Mouse (Mus musculus): ENCODE measurements at regions not wholly inside any gene's neighbourhood (a gene's known extent, or its start where the extent isn't known, plus 50 kb on each side); places are given as distances from the start of the nearest gene placed in this dataset.
"Not testable (repeated sequence)": the region's sequence is repeated elsewhere in the genome, so short reads cannot be mapped to it uniquely, and the experiment has no call there.

- in situ Hi-C loops (cut with MboI, MseI), result no loop called here
These were observed 667.4 kb upstream of the Igfbp7 start for GRCm38 (mm10) chr5:78075203-78075602.

GRCm38 (mm10) chr5:78032554-78033250 lies 624.9 kb upstream of the Igfbp7 start:
- in situ Hi-C loops (cut with MboI, MseI), result no loop called here

- in situ Hi-C loops (cut with MboI, MseI), result no loop called here
These were observed 609.7 kb upstream of the Igfbp7 start for GRCm38 (mm10) chr5:78017523-78017922.

GRCm38 (mm10) chr5:77986449-77987047 lies 578.7 kb upstream of the Igfbp7 start:
- in situ Hi-C loops (cut with MboI, MseI), result no loop called here

- in situ Hi-C loops (cut with MboI, MseI), result no loop called here
These were observed 577.4 kb upstream of the Igfbp7 start for GRCm38 (mm10) chr5:77985269-77985668.

- in situ Hi-C loops (cut with MboI, MseI), result not testable (repeated sequence)
These were observed 532.2 kb upstream of the Igfbp7 start for GRCm38 (mm10) chr5:77940021-77940420.

GRCm38 (mm10) chr5:77931874-77932273 lies 524.0 kb upstream of the Igfbp7 start:
- in situ Hi-C loops (cut with MboI, MseI), result no loop called here

GRCm38 (mm10) chr5:77921186-77921585 lies 513.3 kb upstream of the Igfbp7 start:
- in situ Hi-C loops (cut with MboI, MseI), result no loop called here

GRCm38 (mm10) chr5:77917086-77917676 lies 509.3 kb upstream of the Igfbp7 start:
- in situ Hi-C loops (cut with MboI, MseI), result no loop called here

- in situ Hi-C loops (cut with MboI, MseI), result no loop called here
These were observed 508.5 kb upstream of the Igfbp7 start for GRCm38 (mm10) chr5:77916375-77916774.

- in situ Hi-C loops (cut with MboI, MseI), result no loop called here
These were observed 501.4 kb upstream of the Igfbp7 start for GRCm38 (mm10) chr5:77909218-77909617.

GRCm38 (mm10) chr5:77892024-77892423 lies 484.2 kb upstream of the Igfbp7 start:
- in situ Hi-C loops (cut with MboI, MseI), result not testable (repeated sequence)

GRCm38 (mm10) chr5:77888534-77888933 lies 480.7 kb upstream of the Igfbp7 start:
- in situ Hi-C loops (cut with MboI, MseI), result no loop called here

- in situ Hi-C loops (cut with MboI, MseI), result no loop called here
These were observed 463.6 kb upstream of the Igfbp7 start for GRCm38 (mm10) chr5:77871403-77871802.

GRCm38 (mm10) chr5:77865342-77865741 lies 457.5 kb upstream of the Igfbp7 start:
- in situ Hi-C loops (cut with MboI, MseI), result no loop called here

- in situ Hi-C loops (cut with MboI, MseI), result no loop called here
These were observed 447.4 kb upstream of the Igfbp7 start for GRCm38 (mm10) chr5:77855191-77855590.

- in situ Hi-C loops (cut with MboI, MseI), result no loop called here
These were observed 446.4 kb upstream of the Igfbp7 start for GRCm38 (mm10) chr5:77853999-77854784.

GRCm38 (mm10) chr5:77851645-77852044 lies 443.8 kb upstream of the Igfbp7 start:
- in situ Hi-C loops (cut with MboI, MseI), result no loop called here

- in situ Hi-C loops (cut with MboI, MseI), result no loop called here
These were observed 430.6 kb upstream of the Igfbp7 start for GRCm38 (mm10) chr5:77838186-77839097.

- in situ Hi-C loops (cut with MboI, MseI), result no loop called here
These were observed 420.1 kb upstream of the Igfbp7 start for GRCm38 (mm10) chr5:77827971-77828370.

- in situ Hi-C loops (cut with MboI, MseI), result no loop called here
These were observed 418.2 kb upstream of the Igfbp7 start for GRCm38 (mm10) chr5:77826063-77826462.

Measured in T-helper 2 cell (primary cell).